Mouse (Mus musculus): ENCODE measurements around the gene Dera. TPM values are rescaled to one million over a fixed set of nuclear protein-coding genes. Genes with fewer than 3 reads are reported as not detected.

Dera gene
- total and polyA plus RNA-seq, 3 experiments: 59.5 to 80.6 (median 78.0) TPM

DNA sequence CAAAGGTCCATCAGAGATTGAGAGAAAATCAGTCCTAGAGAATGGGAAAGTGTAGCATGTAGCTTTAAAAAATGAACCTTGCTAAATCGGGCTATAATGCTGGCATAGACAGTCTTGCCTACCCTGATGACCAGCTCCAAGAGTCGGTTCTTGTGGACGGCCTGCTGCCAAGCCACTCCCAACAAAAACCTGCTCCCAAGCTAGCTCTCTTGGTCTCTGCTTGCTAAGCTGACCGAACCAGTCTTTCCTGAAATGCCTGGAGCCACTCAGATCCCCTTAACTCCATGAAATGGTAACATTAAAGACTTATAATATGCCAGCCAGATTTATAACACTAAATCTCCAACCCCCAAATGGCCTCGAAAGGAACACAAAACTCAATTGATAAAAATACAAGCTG lies 146.9 kb downstream of the Dera start:
- no peak for TF ChIP-seq MEF2A (IDR thresholded peaks at IDR 0.05; ENCODE audit: borderline replicate concordance, low read depth, low read length)
- TF ChIP-seq MAFK (IDR thresholded peaks at IDR 0.05; ENCODE audit: insufficient replicate concordance, low read length): no peak
- no peak for TF ChIP-seq ZNF384 (IDR thresholded peaks at IDR 0.05; ENCODE audit: low read depth, low read length)
- TF ChIP-seq EP300 (IDR thresholded peaks at IDR 0.05; ENCODE audit: low read length): no peak
- no peak for TF ChIP-seq NRF1 (IDR thresholded peaks at IDR 0.05; ENCODE audit: low read depth, low read length)
- no peak for TF ChIP-seq ELF1 (IDR thresholded peaks at IDR 0.05; ENCODE audit: low read depth, low read length)
- in situ Hi-C loops (cut with MboI; ENCODE audit: low pct_ligation_motif_present, low pct_unique_long_range_greater_than_20kb, low sequenced_read_pairs): no loop called here
- no peak overlapping the region for H3K4me2 ChIP-seq (ENCODE audit: insufficient read depth, low read depth, poor library complexity, severe bottlenecking)
- peaks cover 9% of the 10 kb centered on the region for H3K9me3 ChIP-seq (replicated peaks; ENCODE audit: low read length)
- DNase-seq (ENCODE audit: extremely low read depth): no peak
- H3K9ac ChIP-seq (ENCODE audit: insufficient read depth, low read depth): no peak overlapping the region
- no peaks in the 10 kb centered on the region for H3K36me3 ChIP-seq (replicated peaks in 1 of 2; ENCODE audit: control insufficient read depth in 1 of 2, insufficient read depth in 1 of 2, low read length in 1 of 2)
- no peak overlapping the region for H3K27ac ChIP-seq (ENCODE audit: insufficient read depth, low read depth)
- no peaks in the 10 kb centered on the region for H3K4me1 ChIP-seq (ENCODE audit: control insufficient read depth in 1 of 2, insufficient read depth in 2 of 2)
- no peak overlapping the region for H3K4me3 ChIP-seq (replicated peaks in 1 of 3; ENCODE audit: low read depth in 2 of 3, low read length in 2 of 3, poor library complexity in 1 of 3)
- H3K79me2 ChIP-seq (replicated peaks; ENCODE audit: control insufficient read depth, extremely low read depth, insufficient read depth, poor library complexity, severe bottlenecking): no peaks in the 10 kb centered on the region
- dilution Hi-C loops (cut with MboI; ENCODE audit: extremely low pct_ligation_motif_present, extremely low pct_unique_long_range_greater_than_20kb, low sequenced_read_pairs): no loop called here
- H3K27me3 ChIP-seq (replicated peaks): no peaks in the 10 kb centered on the region

Other genes starting within 250 kb of the Dera start
- 2.2 TPM in 2 replicates for gene Eps8, start 99.7 kb upstream of the Dera start, total RNA-seq (2012; rRNA removed)
- 2.2 and 2.4 TPM in 2 replicates for gene Eps8, start 99.7 kb upstream of the Dera start, total RNA-seq (2014; rRNA removed)
- gene Eps8, start 99.7 kb upstream of the Dera start, polyA plus RNA-seq (2012; ENCODE audit: insufficient read length, low read depth): 6.5 and 7.4 TPM in 2 replicates
- gene Strap, start 19.5 kb upstream of the Dera start, total RNA-seq (2012; rRNA removed): 109 and 129 TPM in 2 replicates
- gene Strap, start 19.5 kb upstream of the Dera start, total RNA-seq (2014; rRNA removed): 291 and 318 TPM in 2 replicates
- 233 and 245 TPM in 2 replicates for gene Strap, start 19.5 kb upstream of the Dera start, polyA plus RNA-seq (2012; ENCODE audit: insufficient read length, low read depth)